Mouse (Mus musculus): ENCODE results near the gene Cpe. TPM values are rescaled to one million over a fixed set of nuclear protein-coding genes. Genes with fewer than 3 reads are reported as not detected.

Cpe gene
- polyA plus RNA-seq, 1 experiment from 2014 or later: 49.3 TPM

- H3K36me3 ChIP-seq: no peaks in the 10 kb centered on the region
- no peaks in the 10 kb centered on the region for H3K9me3 ChIP-seq
- 90% methylated on average over 5 of the region's 5 CpGs for WGBS
- H3K27ac ChIP-seq: no peak overlapping the region
- no peaks in the 10 kb centered on the region for H3K27me3 ChIP-seq
- no peaks in the 10 kb centered on the region for H3K4me1 ChIP-seq
- no peak overlapping the region for H3K9ac ChIP-seq
- ATAC-seq (ENCODE audit: borderline replicate concordance, extremely low read depth, low FRiP score, low TSS enrichment): no peak
- H3K4me3 ChIP-seq: no peak overlapping the region
- H3K4me2 ChIP-seq: no peak overlapping the region
Measured at GRCm38 (mm10) chr8:64646421-64646820, 46.4 kb downstream of the Cpe start.

DNA sequence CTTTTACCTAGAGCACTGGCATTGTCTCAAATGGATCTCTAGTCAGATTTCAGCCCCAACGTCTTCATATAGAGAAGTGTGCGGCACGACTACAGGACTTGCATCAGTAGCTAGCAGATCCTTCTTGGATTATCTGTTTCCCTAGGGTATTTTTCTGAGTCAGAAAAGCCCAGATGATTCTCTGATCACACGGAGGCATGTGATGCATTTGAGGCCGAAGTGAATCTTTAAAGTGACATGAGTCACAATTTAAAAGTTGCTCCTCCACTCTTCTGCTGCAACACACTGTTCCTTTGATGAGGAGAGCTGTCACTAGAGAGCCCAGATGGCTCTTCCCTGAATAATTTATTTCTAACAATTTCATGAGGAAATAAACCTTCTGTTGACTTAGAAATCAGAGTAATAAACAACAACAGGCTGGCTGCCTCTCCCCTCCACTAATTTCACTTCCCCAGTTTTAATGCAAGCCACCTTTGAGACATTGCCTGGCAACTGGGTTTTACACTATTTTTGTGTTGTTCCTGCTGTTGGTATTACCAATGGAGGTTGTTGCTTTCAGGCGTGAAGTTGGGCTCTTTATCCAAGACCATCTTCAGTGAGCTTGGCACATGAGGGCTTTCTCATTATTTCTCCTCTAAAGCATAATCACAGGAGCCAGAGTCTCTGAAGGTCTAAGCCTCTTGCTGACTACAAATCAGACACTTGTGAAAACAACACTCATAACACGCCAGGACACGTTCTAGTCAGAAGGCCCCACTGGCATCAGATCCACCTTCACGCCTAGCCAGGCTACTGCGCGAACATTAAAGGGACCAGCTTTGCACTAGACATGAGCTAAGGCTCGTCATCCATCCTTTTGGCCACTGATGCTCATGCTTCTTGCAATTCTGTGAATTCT, 48.5 kb downstream of the Cpe start:
- Histone ChIP-seq H3K27ac (no peak overlapping the region), H3K9ac (no peak overlapping the region), H3K27me3 (no peaks in the 10 kb centered on the region), H3K4me1 (no peaks in the 10 kb centered on the region), H3K9me3 (no peaks in the 10 kb centered on the region), H3K36me3 (no peaks in the 10 kb centered on the region), H3K4me2 (no peak overlapping the region), H3K4me3 (no peak overlapping the region)
- ATAC-seq (ENCODE audit: borderline replicate concordance, extremely low read depth, low FRiP score, low TSS enrichment): no peak
- 85% methylated on average over 12 of the region's 12 CpGs for WGBS

DNA sequence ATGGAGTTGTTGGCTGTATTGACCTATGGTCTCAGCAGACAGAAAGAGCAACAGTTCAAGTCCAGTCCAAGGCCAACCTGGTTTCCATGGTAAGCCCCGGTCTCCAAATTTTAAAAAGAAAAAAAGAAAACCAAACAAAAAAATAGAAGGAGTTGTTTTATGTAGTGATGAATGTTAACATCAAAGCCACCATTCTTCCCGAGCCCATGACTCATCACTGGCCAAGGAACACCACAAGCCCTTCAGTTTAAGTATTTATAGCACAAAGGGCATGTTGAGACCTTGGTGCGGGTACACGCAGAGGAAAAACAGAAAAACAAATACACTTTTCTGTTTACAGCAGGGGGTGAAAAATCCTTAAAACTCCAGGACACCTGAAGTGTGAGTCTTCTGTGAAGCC, 49.5 kb downstream of the Cpe start:
- ATAC-seq (ENCODE audit: borderline replicate concordance, extremely low read depth, low FRiP score, low TSS enrichment): no peak
- 67% methylated on average over 4 of the region's 4 CpGs for WGBS
- Histone ChIP-seq H3K9ac (no peak overlapping the region), H3K9me3 (no peaks in the 10 kb centered on the region), H3K4me2 (no peak overlapping the region), H3K4me3 (no peak overlapping the region), H3K27me3 (no peaks in the 10 kb centered on the region), H3K4me1 (no peaks in the 10 kb centered on the region), H3K27ac (no peak overlapping the region), H3K36me3 (no peaks in the 10 kb centered on the region)

DNA sequence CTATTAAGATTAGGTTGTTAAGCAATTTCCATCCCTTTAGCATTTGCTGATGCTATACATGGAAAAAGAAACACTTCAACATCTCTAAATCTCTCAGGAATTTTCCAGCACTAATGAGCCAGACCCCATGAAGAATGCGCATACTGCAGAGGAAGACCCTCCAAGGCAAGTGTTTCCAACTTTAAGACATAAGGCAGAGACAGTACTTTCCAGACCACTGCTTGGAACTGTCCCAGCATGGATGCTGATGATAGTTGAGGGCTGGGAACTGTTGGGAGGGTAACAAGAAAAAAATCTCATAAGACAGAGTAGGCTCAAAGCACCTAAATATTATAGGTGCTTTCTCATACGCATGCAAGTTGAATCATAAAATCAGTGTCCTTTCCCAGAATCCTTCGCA, 50.1 kb downstream of the Cpe start:
- Histone ChIP-seq H3K4me1 (no peaks in the 10 kb centered on the region), H3K4me2 (no peak overlapping the region), H3K4me3 (no peak overlapping the region), H3K9me3 (no peaks in the 10 kb centered on the region), H3K27ac (no peak overlapping the region), H3K36me3 (no peaks in the 10 kb centered on the region), H3K27me3 (no peaks in the 10 kb centered on the region), H3K9ac (no peak overlapping the region)
- ATAC-seq (ENCODE audit: borderline replicate concordance, extremely low read depth, low FRiP score, low TSS enrichment): no peak
- 90% methylated on average over 3 of the region's 3 CpGs for WGBS

- WGBS: 70% methylated on average over 1 of the region's 1 CpGs
- no peak for ATAC-seq (ENCODE audit: borderline replicate concordance, extremely low read depth, low FRiP score, low TSS enrichment)
- H3K4me2 ChIP-seq: no peak overlapping the region
- H3K36me3 ChIP-seq: no peaks in the 10 kb centered on the region
- no peak overlapping the region for H3K9ac ChIP-seq
- H3K27ac ChIP-seq: no peak overlapping the region
- no peaks in the 10 kb centered on the region for H3K9me3 ChIP-seq
- H3K27me3 ChIP-seq: no peaks in the 10 kb centered on the region
- H3K4me3 ChIP-seq: no peak overlapping the region
- H3K4me1 ChIP-seq: no peaks in the 10 kb centered on the region
Measured at GRCm38 (mm10) chr8:64640599-64640998, 52.3 kb downstream of the Cpe start.

DNA sequence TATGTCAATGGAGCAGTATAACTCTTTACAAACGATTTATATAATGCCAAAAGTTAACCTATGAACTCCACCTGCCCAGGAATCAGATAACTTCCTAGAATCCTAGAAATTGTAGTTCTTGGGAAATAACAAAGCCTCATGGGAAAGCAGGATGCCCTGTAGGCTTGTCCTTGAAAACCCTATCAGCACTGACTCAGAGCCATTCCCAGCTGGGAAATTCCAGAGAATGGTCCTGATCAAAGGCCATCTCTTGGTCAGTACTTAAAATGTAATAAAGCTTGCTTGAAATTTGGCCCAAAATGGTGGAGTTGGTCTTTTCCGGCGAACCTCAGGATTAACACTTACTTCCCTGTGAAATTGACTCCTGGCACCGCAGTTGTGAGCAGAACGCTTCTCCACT, 53.2 kb downstream of the Cpe start:
- H3K4me3 ChIP-seq: no peak overlapping the region
- no peaks in the 10 kb centered on the region for H3K36me3 ChIP-seq
- H3K27ac ChIP-seq: no peak overlapping the region
- no peaks in the 10 kb centered on the region for H3K27me3 ChIP-seq
- WGBS: 90% methylated on average over 5 of the region's 5 CpGs
- no peak for ATAC-seq (ENCODE audit: borderline replicate concordance, extremely low read depth, low FRiP score, low TSS enrichment)
- no peak overlapping the region for H3K4me2 ChIP-seq
- H3K4me1 ChIP-seq: no peaks in the 10 kb centered on the region
- H3K9ac ChIP-seq: no peak overlapping the region
- H3K9me3 ChIP-seq: no peaks in the 10 kb centered on the region

GRCm38 (mm10) chr8:64634901-64635300, 58.0 kb downstream of the Cpe start:
- H3K27ac ChIP-seq: no peak overlapping the region
- H3K4me3 ChIP-seq: no peak overlapping the region
- no peak overlapping the region for H3K4me2 ChIP-seq
- no peak for ATAC-seq (ENCODE audit: borderline replicate concordance, extremely low read depth, low FRiP score, low TSS enrichment)
- WGBS: 70% methylated on average over 3 of the region's 3 CpGs
- H3K27me3 ChIP-seq: no peaks in the 10 kb centered on the region
- no peaks in the 10 kb centered on the region for H3K4me1 ChIP-seq
- no peaks in the 10 kb centered on the region for H3K9me3 ChIP-seq
- H3K36me3 ChIP-seq: no peaks in the 10 kb centered on the region
- no peak overlapping the region for H3K9ac ChIP-seq

- no peak overlapping the region for H3K27ac ChIP-seq
- no peaks in the 10 kb centered on the region for H3K27me3 ChIP-seq
- H3K4me3 ChIP-seq: no peak overlapping the region
- no peak overlapping the region for H3K4me2 ChIP-seq
- WGBS: 68% methylated on average over 8 of the region's 8 CpGs
- no peak overlapping the region for H3K9ac ChIP-seq
- H3K9me3 ChIP-seq: no peaks in the 10 kb centered on the region
- no peaks in the 10 kb centered on the region for H3K36me3 ChIP-seq
- H3K4me1 ChIP-seq: no peaks in the 10 kb centered on the region
- ATAC-seq (ENCODE audit: borderline replicate concordance, extremely low read depth, low FRiP score, low TSS enrichment): no peak
Measured at GRCm38 (mm10) chr8:64634131-64634865, 58.6 kb downstream of the Cpe start.

DNA sequence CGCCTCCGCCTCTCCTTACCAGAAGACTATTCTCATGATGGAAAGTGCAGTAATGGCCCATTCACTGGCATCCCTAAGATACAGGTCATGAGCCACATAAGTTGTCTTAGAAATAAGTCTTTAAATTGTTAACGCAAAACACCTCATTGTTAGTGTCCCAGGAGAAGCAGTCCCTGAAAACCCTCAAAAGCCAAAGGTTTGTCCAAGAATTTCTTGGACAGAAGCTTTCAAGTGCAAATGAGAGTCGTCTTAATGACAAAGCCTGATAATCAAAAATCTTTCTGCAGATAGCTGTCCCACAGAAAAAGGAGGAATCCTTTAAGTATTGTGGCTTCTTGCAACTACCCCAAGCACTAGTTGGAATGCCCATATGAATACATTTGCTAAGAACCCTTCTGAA, 60.7 kb downstream of the Cpe start:
- Histone ChIP-seq H3K36me3 (no peaks in the 10 kb centered on the region), H3K27ac (no peak overlapping the region), H3K27me3 (no peaks in the 10 kb centered on the region), H3K9ac (no peak overlapping the region), H3K4me1 (no peaks in the 10 kb centered on the region), H3K9me3 (no peaks in the 10 kb centered on the region), H3K4me2 (no peak overlapping the region), H3K4me3 (no peak overlapping the region)
- ATAC-seq (ENCODE audit: borderline replicate concordance, extremely low read depth, low FRiP score, low TSS enrichment): no peak
- WGBS: 85% methylated on average over 4 of the region's 4 CpGs

DNA sequence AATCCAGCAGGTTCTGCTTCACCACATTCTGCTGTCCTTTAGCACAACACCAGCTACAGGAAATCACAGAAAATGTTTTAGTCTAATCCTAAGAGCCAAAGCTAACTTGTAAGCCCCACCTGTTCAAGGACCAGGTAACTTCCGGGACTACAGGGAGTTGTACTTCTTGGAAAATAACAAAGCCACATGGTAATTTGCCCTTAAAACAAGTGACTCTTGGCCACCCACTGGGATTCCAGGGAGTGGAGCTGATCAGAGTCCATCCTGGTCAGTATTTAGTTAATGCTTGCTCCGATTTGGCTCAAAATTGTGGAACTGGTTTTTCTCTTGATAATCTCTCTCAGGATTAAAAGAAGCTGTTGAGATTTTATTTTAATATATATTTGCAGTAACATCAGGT, 61.1 kb downstream of the Cpe start:
- H3K27ac ChIP-seq: no peak overlapping the region
- H3K36me3 ChIP-seq: no peaks in the 10 kb centered on the region
- H3K9me3 ChIP-seq: no peaks in the 10 kb centered on the region
- H3K4me2 ChIP-seq: no peak overlapping the region
- 84% methylated on average over 2 of the region's 2 CpGs for WGBS
- no peak overlapping the region for H3K4me3 ChIP-seq
- ATAC-seq (ENCODE audit: borderline replicate concordance, extremely low read depth, low FRiP score, low TSS enrichment): no peak
- no peaks in the 10 kb centered on the region for H3K4me1 ChIP-seq
- H3K9ac ChIP-seq: no peak overlapping the region
- H3K27me3 ChIP-seq: no peaks in the 10 kb centered on the region

DNA sequence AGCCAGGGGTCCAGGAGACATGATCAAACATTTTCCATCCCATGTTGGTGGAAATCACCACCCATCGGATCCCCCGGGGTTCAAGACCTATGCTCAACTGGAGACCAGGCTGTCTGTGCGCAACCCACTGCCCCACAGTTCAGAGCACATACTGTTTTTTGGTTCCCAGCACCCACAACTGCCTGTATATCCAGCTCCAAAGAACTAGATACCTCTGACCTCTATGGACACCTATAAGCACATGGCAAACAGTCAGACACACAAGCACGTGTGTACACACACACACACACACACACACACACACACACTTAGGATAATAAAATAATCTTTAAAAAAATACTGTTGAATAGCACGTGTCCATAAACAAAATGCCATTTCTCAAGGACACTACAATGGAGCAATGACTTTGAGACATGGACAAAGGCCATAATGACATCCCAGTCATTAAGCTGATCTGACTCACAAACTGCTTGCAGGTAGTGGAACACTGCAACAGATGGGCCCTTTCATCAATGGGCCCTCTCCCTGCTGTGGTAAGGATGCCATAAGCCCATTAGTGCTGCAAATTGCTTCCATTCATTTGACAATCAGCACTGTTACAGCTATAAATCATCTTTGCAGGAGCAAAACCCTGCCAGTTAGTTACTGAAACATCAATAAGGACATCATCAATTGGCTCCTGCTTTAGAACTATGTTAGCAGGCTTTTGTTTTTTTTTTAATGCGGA, 63.7 kb downstream of the Cpe start:
- WGBS: 90% methylated on average over 6 of the region's 6 CpGs
- Histone ChIP-seq H3K27me3 (no peaks in the 10 kb centered on the region), H3K9me3 (no peaks in the 10 kb centered on the region), H3K4me1 (no peaks in the 10 kb centered on the region), H3K27ac (no peak overlapping the region), H3K4me3 (no peak overlapping the region), H3K9ac (no peak overlapping the region), H3K4me2 (no peak overlapping the region), H3K36me3 (no peaks in the 10 kb centered on the region)
- no peak for ATAC-seq (ENCODE audit: borderline replicate concordance, extremely low read depth, low FRiP score, low TSS enrichment)

DNA sequence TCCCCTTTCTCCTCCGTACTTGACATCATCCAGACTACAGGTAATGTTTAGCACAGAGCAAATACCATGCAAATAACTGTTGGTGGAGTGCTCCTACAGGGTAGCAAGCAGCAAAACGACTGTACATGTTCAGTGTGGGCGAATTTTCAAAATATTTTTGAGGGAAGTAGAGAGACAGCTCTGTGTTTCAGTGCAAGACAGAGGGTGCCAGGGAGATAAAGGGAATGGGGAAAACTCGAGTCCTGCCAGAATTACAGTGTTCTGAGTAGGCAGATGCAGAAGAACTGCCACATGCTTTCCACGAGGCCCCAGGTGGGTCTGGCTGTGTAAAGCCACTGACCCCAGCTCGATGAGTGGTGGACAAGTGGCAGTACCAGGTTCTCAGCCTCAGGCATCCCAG, 64.8 kb downstream of the Cpe start:
- Histone ChIP-seq H3K9me3 (no peaks in the 10 kb centered on the region), H3K9ac (no peak overlapping the region), H3K27ac (no peak overlapping the region), H3K4me1 (no peaks in the 10 kb centered on the region), H3K4me3 (no peak overlapping the region), H3K4me2 (no peak overlapping the region), H3K27me3 (no peaks in the 10 kb centered on the region), H3K36me3 (no peaks in the 10 kb centered on the region)
- WGBS: 77% methylated on average over 6 of the region's 6 CpGs
- no peak for ATAC-seq (ENCODE audit: borderline replicate concordance, extremely low read depth, low FRiP score, low TSS enrichment)
